Mouse (Mus musculus) embryonic facial prominence, embryonic 10.5 days (tissue): ENCODE results near the gene Gm16429. TPM values are rescaled to one million over a fixed set of nuclear protein-coding genes. Genes with fewer than 3 reads are reported as not detected.
"Not testable (repeated sequence)": the region's sequence is repeated elsewhere in the genome, so short reads cannot be mapped to it uniquely, and the experiment has no call there.

Source experiments
- DNase-seq: peaks from one replicate; pipeline ENCODE4 v3.0.0-alpha.2; 2017; ENCODE audit warnings: low spot score
- H3K27ac ChIP-seq: fragments of 300-500 bp; sonication (generic); replicated peaks from 2 replicates; pipeline ENCODE4 v1.5.1; 2016; ENCODE audit warnings: mild to moderate bottlenecking
- H3K27me3 ChIP-seq: fragments of 300-500 bp; sonication (generic); replicated peaks from 2 replicates; pipeline ENCODE4 v1.6.1; 2016; ENCODE audit warnings: low read depth, mild to moderate bottlenecking; ENCODE audit not compliant: poor library complexity, severe bottlenecking
- H3K36me3 ChIP-seq: fragments of 300-500 bp; sonication (generic); replicated peaks from 2 replicates; pipeline ENCODE4 v1.6.1; 2016; ENCODE audit warnings: mild to moderate bottlenecking, moderate library complexity
- H3K4me1 ChIP-seq: fragments of 300-500 bp; sonication (generic); 2 replicates; pipeline ENCODE4 v1.6.1; 2016
- H3K4me3 ChIP-seq: fragments of 300-500 bp; sonication (generic); 2 replicates; pipeline ENCODE4 v1.5.1; 2016; ENCODE audit warnings: mild to moderate bottlenecking, moderate library complexity
- H3K9me3 ChIP-seq: fragments of 300-500 bp; sonication (generic); 2 replicates; pipeline ENCODE4 v1.6.1; 2016; ENCODE audit warnings: mild to moderate bottlenecking
- WGBS: fragments of 180-500 bp; shearing (Covaris S2); methylation state at CpG from one replicate; pipeline ENCODE4 v1.1.7; 2016; 5-methylcytosine and 5-hydroxymethylcytosine counted together
- polyA plus RNA-seq: library from polyadenylated mRNA; unstranded; fragments of >200 nt; fragmentation: Nextera tagmentation; extraction: Ambion mirVana; gene quantifications from 2 replicates; pipeline ENCODE4 v1.2.1, GENCODE M21; 2016

Gene Gm16429
- not detected in 2 replicates for polyA plus RNA-seq

GRCm38 (mm10) chr5:93928952-93929351, at the start of gene Gm16429:
Gene Gm16429, minus strand, starts transcription at chr5:93929052.
- not testable (repeated sequence) for H3K36me3 ChIP-seq, H3K27ac ChIP-seq, H3K27me3 ChIP-seq, DNase-seq, H3K4me3 ChIP-seq, H3K4me1 ChIP-seq, H3K9me3 ChIP-seq
- WGBS: no CpG with 5 or more reads among the region's 1 CpGs

Other genes with a start within 250 kb of the Gm16429 start
- not detected in 2 replicates for gene Gm7792, start 85.3 kb downstream of the Gm16429 start, polyA plus RNA-seq
- not detected in 2 replicates for gene BC061212, start 141.5 kb upstream of the Gm16429 start, polyA plus RNA-seq
- not detected in 2 replicates for gene Gm6351, start 147.3 kb upstream of the Gm16429 start, polyA plus RNA-seq